Mouse (Mus musculus) hindbrain, postnatal 0 days (tissue): ENCODE results near the gene Fhad1. TPM values are rescaled to one million over a fixed set of nuclear protein-coding genes. Genes with fewer than 3 reads are reported as not detected.
"Not testable (repeated sequence)": the region's sequence is repeated elsewhere in the genome, so short reads cannot be mapped to it uniquely, and the experiment has no call there.

Source experiments
- ATAC-seq: fragments of 200-750 bp; cut with Nextera tagmentation; 2 replicates; pipeline ENCODE4 v1.8.0; 2017; ENCODE audit warnings: mild to moderate bottlenecking, moderate TSS enrichment, moderate library complexity
- DNase-seq: peaks from one replicate; pipeline ENCODE4 v3.0.0-alpha.2; 2015; ENCODE audit warnings: low spot score
- H3K27ac ChIP-seq: fragments of 300-500 bp; sonication (generic); 2 replicates; pipeline ENCODE4 v1.5.1; 2014; ENCODE audit warnings: mild to moderate bottlenecking
- H3K27me3 ChIP-seq: fragments of 300-500 bp; sonication (generic); 2 replicates; pipeline ENCODE4 v1.6.1; 2014; ENCODE audit warnings: low read length, mixed read lengths; ENCODE audit not compliant: insufficient read depth
- H3K36me3 ChIP-seq: fragments of 300-500 bp; sonication (generic); 2 replicates; pipeline ENCODE4 v1.6.1; 2014; ENCODE audit warnings: low read length, mixed read lengths; ENCODE audit not compliant: insufficient read depth
- H3K4me1 ChIP-seq: fragments of 300-500 bp; sonication (generic); 2 replicates; pipeline ENCODE4 v1.6.1; 2014; ENCODE audit warnings: antibody characterized with exemption, low read length, mixed read lengths; ENCODE audit not compliant: insufficient read depth
- H3K4me2 ChIP-seq: fragments of 300-500 bp; sonication (generic); 2 replicates; pipeline ENCODE4 v1.6.1; 2014; ENCODE audit warnings: low read depth, mild to moderate bottlenecking, low read length, moderate library complexity, mixed read lengths
- H3K4me3 ChIP-seq: fragments of 300-500 bp; sonication (generic); 2 replicates; pipeline ENCODE4 v1.5.1; 2014; ENCODE audit warnings: low read length
- H3K9ac ChIP-seq: fragments of 300-500 bp; sonication (generic); replicated peaks from 2 replicates; pipeline ENCODE4 v1.6.1; 2014; ENCODE audit warnings: mild to moderate bottlenecking, low read length, moderate library complexity, mixed read lengths
- H3K9me3 ChIP-seq: fragments of 300-500 bp; sonication (generic); 2 replicates; pipeline ENCODE4 v1.6.1; 2016; ENCODE audit warnings: low read length, mixed read lengths
- CTCF ChIP-seq: IDR thresholded peaks from 2 replicates; pipeline ENCODE4 v1.5.1; 2016; ENCODE audit warnings: antibody characterized with exemption, control low read depth, low read depth
- WGBS: fragments of 180-500 bp; shearing (Covaris S2); extraction: QIAGEN DNeasy Blood & Tissue Kit; methylation state at CpG from one replicate; pipeline ENCODE4 v1.1.7; 2014; 5-methylcytosine and 5-hydroxymethylcytosine counted together
- polyA plus RNA-seq: library from polyadenylated mRNA; unstranded; fragments of >200 nt; fragmentation: Nextera tagmentation; extraction: Ambion mirVana; gene quantifications from 2 replicates; pipeline ENCODE4 v1.2.1, GENCODE M21; 2015
- total RNA-seq: library from RNA; depleted of rRNA; stranded (reverse); fragments of >200 nt; gene quantifications from 2 replicates; pipeline ENCODE4 v1.2.3, GENCODE M21; 2014

The Fhad1 gene
- total and polyA plus RNA-seq, 2 experiments from 2014 or later: 2.0 to 5.8 TPM

DNA sequence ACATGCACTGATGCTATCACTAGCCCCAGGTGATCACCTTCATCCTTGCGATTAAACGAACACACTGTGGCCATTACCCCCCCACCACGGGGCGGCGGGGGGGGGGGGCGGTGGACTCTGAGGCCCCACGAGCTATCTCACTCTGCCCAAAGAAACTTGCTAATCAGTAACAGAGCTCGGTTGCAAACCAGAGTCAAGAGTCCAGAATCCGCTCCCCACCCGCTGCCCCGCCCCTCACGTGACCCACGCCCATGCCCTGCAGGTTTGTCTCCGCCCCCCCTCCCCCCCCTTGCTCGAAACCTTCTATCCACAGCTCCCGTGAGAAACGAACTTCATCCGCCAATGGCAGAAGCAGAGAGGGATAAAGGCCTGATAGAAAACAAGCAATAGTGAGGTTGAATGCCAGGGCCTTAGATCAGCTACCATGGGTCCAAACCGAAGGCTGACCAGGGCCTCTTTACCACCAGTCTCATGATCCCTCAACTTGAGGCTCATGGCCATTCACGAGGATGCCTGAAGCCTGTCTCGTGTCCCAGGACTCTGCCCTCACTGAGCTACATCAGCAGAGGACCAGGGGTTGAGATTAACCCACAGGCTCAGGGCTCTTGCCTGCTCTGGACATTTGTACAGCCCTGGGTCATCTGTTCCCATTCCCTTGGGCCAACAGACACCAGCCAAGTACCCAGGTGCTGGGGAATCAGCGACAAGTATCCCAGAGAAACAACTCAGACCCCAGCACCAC, 37.7 kb upstream of the Fhad1 start:
- 0 out of 2 replicates have a peak, but pooled peaks cover 3% of the 10 kb centered on the region for H3K4me1 ChIP-seq
- H3K27ac ChIP-seq: no peak overlapping the region
- H3K4me2 ChIP-seq: no peak overlapping the region
- H3K36me3 ChIP-seq: no peaks in the 10 kb centered on the region
- WGBS: 54% methylated on average over 22 of the region's 22 CpGs
- ATAC-seq (no peak), DNase-seq (no peak)
- H3K9ac ChIP-seq: no peak overlapping the region
- H3K27me3 ChIP-seq: no peaks in the 10 kb centered on the region
- H3K9me3 ChIP-seq: no peaks in the 10 kb centered on the region
- TF ChIP-seq CTCF: no peak
- no peak overlapping the region for H3K4me3 ChIP-seq

DNA sequence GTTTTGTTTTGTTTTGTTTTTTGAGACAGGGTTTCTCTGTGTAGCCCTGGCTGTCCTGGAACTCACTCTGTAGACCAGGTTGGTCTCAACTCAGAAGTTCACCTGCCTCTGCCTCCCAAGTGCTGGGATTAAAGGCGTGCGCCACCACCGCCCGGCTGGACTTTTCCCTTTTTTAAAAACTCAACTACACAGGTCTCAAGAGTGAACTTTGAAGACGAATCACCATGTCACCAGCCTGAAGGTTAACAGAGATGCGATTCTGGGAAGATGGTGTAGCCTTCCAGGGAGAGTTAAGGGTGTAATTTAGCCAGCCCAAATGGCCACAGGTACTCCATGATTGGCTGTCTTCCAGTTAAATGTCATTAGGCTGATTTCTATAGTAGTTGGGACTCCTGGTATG, 37.0 kb upstream of the Fhad1 start:
- H3K4me1 ChIP-seq, H3K27me3 ChIP-seq, H3K9me3 ChIP-seq, H3K27ac ChIP-seq, ATAC-seq, H3K4me3 ChIP-seq, H3K36me3 ChIP-seq, DNase-seq, H3K4me2 ChIP-seq, H3K9ac ChIP-seq: not testable (repeated sequence)
- 91% methylated on average over 6 of the region's 6 CpGs for WGBS

DNA sequence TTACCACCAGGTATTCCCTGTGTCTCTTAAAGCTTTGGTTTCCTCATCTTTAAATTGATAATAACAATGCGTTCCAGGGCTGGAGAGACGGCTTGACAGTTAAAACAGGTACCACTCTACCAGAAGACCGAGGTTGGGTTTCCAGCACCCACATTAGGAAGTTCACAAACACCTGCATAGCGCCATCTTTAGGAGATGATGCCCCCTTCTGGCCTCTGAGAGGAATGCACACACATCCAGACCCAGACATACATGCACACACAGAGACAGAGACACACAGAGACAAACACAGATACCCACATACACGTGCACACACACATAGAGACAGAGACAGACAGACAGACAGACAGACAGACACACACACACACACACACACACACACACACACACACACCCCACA, 35.1 kb upstream of the Fhad1 start:
- Histone ChIP-seq H3K27me3 (no peaks in the 10 kb centered on the region), H3K27ac (no peak overlapping the region), H3K36me3 (no peaks in the 10 kb centered on the region), H3K9ac (no peak overlapping the region), H3K4me2 (no peak overlapping the region), H3K9me3 (no peaks in the 10 kb centered on the region), H3K4me1 (no peaks in the 10 kb centered on the region), H3K4me3 (no peak overlapping the region)
- WGBS: 92% methylated on average over 5 of the region's 5 CpGs
- no peak for DNase-seq
- TF ChIP-seq CTCF: no peak
- ATAC-seq: no peak

DNA sequence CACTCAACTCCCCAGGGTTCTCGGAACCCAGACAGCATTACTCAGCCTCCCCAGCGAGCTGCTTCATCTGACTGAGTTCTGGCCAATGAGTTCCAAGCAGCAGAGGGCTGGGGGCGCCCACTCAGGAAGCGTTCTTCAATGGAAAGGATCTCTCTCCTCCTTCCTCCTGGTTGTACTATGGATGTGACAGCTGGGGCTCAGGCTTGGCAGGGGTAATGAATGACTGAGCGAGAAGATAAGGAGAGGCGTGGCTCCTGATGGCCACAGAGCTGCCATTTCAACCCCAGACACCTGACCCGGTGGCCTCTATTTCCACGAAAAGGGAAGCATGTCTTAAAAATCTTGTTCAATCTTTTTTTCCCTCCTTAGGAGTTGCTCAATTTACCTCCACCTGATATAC, 33.5 kb upstream of the Fhad1 start:
- Histone ChIP-seq H3K27me3 (no peaks in the 10 kb centered on the region), H3K4me2 (no peak overlapping the region), H3K9ac (no peak overlapping the region), H3K9me3 (no peaks in the 10 kb centered on the region), H3K4me1 (no peaks in the 10 kb centered on the region), H3K36me3 (no peaks in the 10 kb centered on the region), H3K4me3 (no peak overlapping the region), H3K27ac (no peak overlapping the region)
- ATAC-seq: no peak
- WGBS: 64% methylated on average over 8 of the region's 8 CpGs
- TF ChIP-seq CTCF: no peak
- DNase-seq: no peak

DNA sequence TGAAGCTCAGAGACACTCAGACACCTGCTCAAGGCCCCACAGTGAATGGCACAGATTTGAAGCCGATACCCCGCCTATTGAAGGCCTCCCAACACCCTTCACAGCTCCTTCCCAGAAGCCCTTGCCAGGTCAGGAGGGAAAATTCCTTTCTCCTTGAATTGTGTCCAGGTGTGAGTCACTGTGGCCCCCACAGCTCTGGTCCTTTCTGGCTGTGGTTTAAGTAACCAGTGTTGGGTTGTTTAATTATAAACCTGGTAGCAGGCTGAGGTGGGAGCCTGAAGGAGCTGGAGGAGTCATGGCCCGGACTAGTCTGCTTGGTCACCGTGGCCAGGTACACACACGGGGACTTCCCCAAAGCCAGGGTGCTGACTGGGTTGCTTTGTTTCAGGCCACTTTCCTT, 32.1 kb upstream of the Fhad1 start:
- H3K27ac ChIP-seq: no peak overlapping the region
- DNase-seq: no peak
- no peaks in the 10 kb centered on the region for H3K27me3 ChIP-seq
- no peak for ATAC-seq
- no peaks in the 10 kb centered on the region for H3K36me3 ChIP-seq
- 88% methylated on average over 5 of the region's 5 CpGs for WGBS
- no peak overlapping the region for H3K4me2 ChIP-seq
- H3K4me3 ChIP-seq: no peak overlapping the region
- no peak for TF ChIP-seq CTCF
- no peaks in the 10 kb centered on the region for H3K9me3 ChIP-seq
- H3K4me1 ChIP-seq: no peaks in the 10 kb centered on the region
- H3K9ac ChIP-seq: no peak overlapping the region

DNA sequence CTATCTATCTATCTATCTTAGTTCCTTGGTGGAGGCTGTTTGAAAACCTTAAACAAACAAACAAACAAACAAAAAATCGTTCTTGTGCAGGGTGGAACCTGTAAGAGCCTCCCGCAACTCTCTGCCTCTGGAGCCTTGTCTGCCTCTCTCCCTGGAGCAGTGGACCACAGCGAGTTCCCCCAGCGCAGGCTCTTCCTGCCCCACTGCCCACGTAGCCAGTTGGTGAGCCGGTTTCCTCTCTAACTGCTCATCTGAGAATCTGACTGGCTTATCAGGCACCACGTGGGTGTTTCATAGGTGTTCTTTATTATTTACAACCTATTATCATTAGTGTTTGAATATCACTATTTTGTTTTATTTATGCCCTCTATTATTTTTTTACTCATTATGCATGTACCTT, 31.6 kb upstream of the Fhad1 start:
- TF ChIP-seq CTCF: no peak
- 78% methylated on average over 7 of the region's 7 CpGs for WGBS
- Histone ChIP-seq H3K27me3 (no peaks in the 10 kb centered on the region), H3K4me3 (no peak overlapping the region), H3K4me2 (no peak overlapping the region), H3K9me3 (no peaks in the 10 kb centered on the region), H3K4me1 (no peaks in the 10 kb centered on the region), H3K27ac (no peak overlapping the region), H3K36me3 (no peaks in the 10 kb centered on the region), H3K9ac (no peak overlapping the region)
- ATAC-seq: no peak
- no peak for DNase-seq

DNA sequence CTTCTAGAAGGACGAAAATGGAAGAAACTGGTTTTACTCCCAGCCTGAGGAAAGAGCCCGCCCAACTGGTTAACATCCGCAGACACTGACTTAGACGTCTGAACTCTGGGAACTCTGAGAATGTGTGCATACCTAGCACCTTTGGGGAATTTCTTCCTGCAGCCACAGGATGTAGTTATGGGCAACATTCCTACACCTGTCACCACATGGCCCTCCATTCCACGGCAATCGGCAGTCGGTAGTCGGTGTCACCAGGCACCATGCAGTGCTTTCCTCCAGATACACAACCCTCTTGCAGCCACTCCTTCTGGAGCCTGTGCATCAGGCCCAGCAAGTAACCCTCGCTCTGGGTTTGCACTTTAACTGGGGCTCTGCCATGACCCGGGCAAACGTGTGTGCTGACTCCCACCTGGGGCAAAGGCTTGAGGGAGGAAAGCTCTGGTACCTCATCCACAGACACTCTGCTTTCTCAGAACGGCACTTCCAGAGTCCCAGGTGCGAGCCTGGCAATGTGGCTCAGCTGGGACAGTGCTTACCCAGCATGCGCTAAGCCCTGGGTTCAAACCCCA, 30.8 kb upstream of the Fhad1 start:
- Histone ChIP-seq H3K36me3 (no peaks in the 10 kb centered on the region), H3K27ac (no peak overlapping the region), H3K9me3 (no peaks in the 10 kb centered on the region), H3K27me3 (no peaks in the 10 kb centered on the region), H3K9ac (no peak overlapping the region), H3K4me3 (no peak overlapping the region), H3K4me2 (no peak overlapping the region), H3K4me1 (no peaks in the 10 kb centered on the region)
- no peak for TF ChIP-seq CTCF
- ATAC-seq: no peak
- 82% methylated on average over 14 of the region's 14 CpGs for WGBS
- no peak for DNase-seq
